Mouse (Mus musculus) gastrocnemius, postnatal 36 days (tissue): Measurements from ENCODE around the gene Ddx59. TPM values are rescaled to one million over a fixed set of nuclear protein-coding genes. Genes with fewer than 3 reads are reported as not detected.

Source experiments
- DNase-seq, 2 experiments: peaks; one replicate each; pipeline ENCODE4 v3.0.0; 2022
- intact Hi-C: fragments of 180-260 bp; cut with DNase I; formaldehyde crosslinking; loops from one replicate; pipeline ENCODE4 v1.15.1; 2025
- long read RNA-seq, 2 experiments: library from polyadenylated mRNA; stranded (forward); transcript quantifications; one replicate each; pipeline ENCODE4 v2.0.0; 2021
- total RNA-seq, 2 experiments: library from RNA; stranded (reverse); gene quantifications; 2 replicates each; pipeline ENCODE4 v1.2.3; 2021

The Ddx59 gene
- 10 to 100 TPM; 13.2 to 16.5 TPM for total RNA-seq
- long read RNA-seq, experiment 1, transcript Ddx59-201 (8 exons, 2,166 nt), result major isoform, 7 of 12 reads
- long read RNA-seq, experiment 1, partial matches to known transcripts, result 4 of 12 reads
- long read RNA-seq, experiment 1, other reads (novel, unspliced or antisense), result 1 of 12 reads
- long read RNA-seq, experiment 2, transcript Ddx59-201 (8 exons, 2,166 nt), result major isoform, 18 of 30 reads
- long read RNA-seq, experiment 2, partial matches to known transcripts, result 10 of 30 reads
- long read RNA-seq, experiment 2, other reads (novel, unspliced or antisense), result 2 of 30 reads

GRCm38 (mm10) chr1:136414798-136415755 lies at the start of gene Ddx59:
TSS of gene Ddx59 (plus strand) at chr1:136415271.
- DNase-seq, result peak; percentile 95 to 100
- intact Hi-C loops, result loop anchor here (5.0 kb wide), 2 partner anchors 43 to 68 kb away; partner anchors contain the start of gene Camsap2

- no peak for DNase-seq
- intact Hi-C loops, result no loop called here
These were observed 49.1 kb upstream of the Ddx59 start for GRCm38 (mm10) chr1:136365986-136366385.

- intact Hi-C loops, result no loop called here
- DNase-seq, result no peak
These were observed 35.8 kb upstream of the Ddx59 start for GRCm38 (mm10) chr1:136379261-136379660.

GRCm38 (mm10) chr1:136380161-136380560 lies 34.9 kb upstream of the Ddx59 start:
- intact Hi-C loops, result no loop called here
- no peak for DNase-seq

GRCm38 (mm10) chr1:136380606-136381005 lies 34.5 kb upstream of the Ddx59 start:
- DNase-seq, result no peak
- intact Hi-C loops, result no loop called here

- intact Hi-C loops, result no loop called here
- DNase-seq, result no peak
These were observed 33.9 kb upstream of the Ddx59 start for GRCm38 (mm10) chr1:136381169-136381568.

- intact Hi-C loops, result no loop called here
- DNase-seq, result no peak
These were observed 33.5 kb upstream of the Ddx59 start for GRCm38 (mm10) chr1:136381583-136381982.

- intact Hi-C loops, result no loop called here
- no peak for DNase-seq
These were observed 28.2 kb upstream of the Ddx59 start for GRCm38 (mm10) chr1:136386914-136387313.

GRCm38 (mm10) chr1:136394506-136394905 lies 20.6 kb upstream of the Ddx59 start:
- DNase-seq, result no peak
- intact Hi-C loops, result no loop called here

- no peak for DNase-seq
- intact Hi-C loops, result no loop called here
These were observed 20.0 kb upstream of the Ddx59 start for GRCm38 (mm10) chr1:136395073-136395472.

- intact Hi-C loops, result no loop called here
- no peak for DNase-seq
These were observed 13.8 kb upstream of the Ddx59 start for GRCm38 (mm10) chr1:136401281-136401680.

- no peak for DNase-seq
- intact Hi-C loops, result loop anchor here (5.0 kb wide), 1 partner anchor 37 kb away; no protein-coding TSS in a partner anchor
These were observed 5.4 kb upstream of the Ddx59 start for GRCm38 (mm10) chr1:136409631-136410030.

- DNase-seq, result no peak
- intact Hi-C loops, result loop anchor here (5.0 kb wide), 1 partner anchor 68 kb away; the partner anchor contains the start of gene Camsap2
These were observed 670 bp downstream of the Ddx59 start for GRCm38 (mm10) chr1:136415756-136416126.

GRCm38 (mm10) chr1:136418393-136418792 lies 3.3 kb downstream of the Ddx59 start:
- intact Hi-C loops, result loop anchor here (5.0 kb wide), 1 partner anchor 71 kb away; the partner anchor contains the start of gene Camsap2
- DNase-seq, result no peak

GRCm38 (mm10) chr1:136427166-136427969 lies 12.3 kb downstream of the Ddx59 start:
- no peak for DNase-seq
- intact Hi-C loops, result no loop called here

GRCm38 (mm10) chr1:136428981-136429380 lies 13.9 kb downstream of the Ddx59 start:
- intact Hi-C loops, result no loop called here
- DNase-seq, result no peak

GRCm38 (mm10) chr1:136430126-136430818 lies 15.2 kb downstream of the Ddx59 start:
- DNase-seq, result no peak
- intact Hi-C loops, result no loop called here

- intact Hi-C loops, result no loop called here
- no peak for DNase-seq
These were observed 25.7 kb downstream of the Ddx59 start for GRCm38 (mm10) chr1:136440741-136441140.

GRCm38 (mm10) chr1:136442809-136443208 lies 27.7 kb downstream of the Ddx59 start:
- intact Hi-C loops, result no loop called here
- DNase-seq, result no peak
